Mouse (Mus musculus) ES-Bruce4 (cell line): Measurements from ENCODE around the gene Ubxn11. TPM values are rescaled to one million over a fixed set of nuclear protein-coding genes. Genes with fewer than 3 reads are reported as not detected.

Experiments used
- H3K27ac ChIP-seq: 2 replicates; pipeline ENCODE4 v1.5.1; 2012; ENCODE audit warnings: low read length, inconsistent platforms; ENCODE audit not compliant: insufficient read depth
- H3K27me3 ChIP-seq: 2 replicates; pipeline ENCODE4 v1.6.1; 2012; ENCODE audit warnings: mild to moderate bottlenecking, low read length, inconsistent platforms; ENCODE audit not compliant: control insufficient read depth, poor library complexity, insufficient read depth, severe bottlenecking
- H3K36me3 ChIP-seq: 2 replicates; pipeline ENCODE4 v1.6.1; 2012; ENCODE audit warnings: inconsistent platforms, mild to moderate bottlenecking, low read length, moderate library complexity; ENCODE audit not compliant: control insufficient read depth, poor library complexity, insufficient read depth, severe bottlenecking
- H3K4me1 ChIP-seq: one replicate; pipeline ENCODE4 v1.8.1; 2011; ENCODE audit warnings: low read length; ENCODE audit not compliant: control insufficient read depth, insufficient read depth
- H3K4me3 ChIP-seq: 2 replicates; pipeline ENCODE4 v1.5.1; 2011; ENCODE audit warnings: low read depth, mild to moderate bottlenecking, low read length
- H3K9ac ChIP-seq: 2 replicates; pipeline ENCODE4 v1.6.1; 2012; ENCODE audit warnings: low read depth, mild to moderate bottlenecking, inconsistent platforms; ENCODE audit not compliant: poor library complexity, severe bottlenecking
- H3K9me3 ChIP-seq: replicated peaks from 2 replicates; pipeline ENCODE4 v1.6.1; 2012; ENCODE audit warnings: mild to moderate bottlenecking, low read length, inconsistent platforms; ENCODE audit not compliant: control insufficient read depth, poor library complexity, insufficient read depth, severe bottlenecking
- CTCF ChIP-seq: IDR thresholded peaks from one replicate; pipeline ENCODE4 v1.8.1; 2011; ENCODE audit warnings: low read depth, low read length
- EP300 ChIP-seq: IDR thresholded peaks from 2 replicates; pipeline ENCODE4 v1.6.1; 2011; ENCODE audit warnings: low read depth, low read length; ENCODE audit not compliant: insufficient read depth
- POLR2A ChIP-seq: IDR thresholded peaks from one replicate; pipeline ENCODE4 v1.8.1; 2011; ENCODE audit warnings: low read length; ENCODE audit not compliant: insufficient read depth
- polyA plus RNA-seq: library from polyadenylated mRNA; stranded (reverse); fragments of >200 nt; gene quantifications from 2 replicates; pipeline ENCODE4 v1.2.4, GENCODE M21; 2011; ENCODE audit warnings: low read depth; ENCODE audit not compliant: missing spikeins, insufficient read depth, insufficient read length

Ubxn11 gene
- polyA plus RNA-seq, 1 experiment, result 11.6 TPM

- Histone ChIP-seq H3K4me3 (no peak overlapping the region), H3K27ac (no peak overlapping the region), H3K4me1 (no peaks in the 10 kb centered on the region), H3K27me3 (no peaks in the 10 kb centered on the region), H3K9ac (no peak overlapping the region), H3K36me3 (peaks cover 20% of the 10 kb centered on the region), H3K9me3 (no peaks in the 10 kb centered on the region)
- no peak for TF ChIP-seq CTCF
- no peak for TF ChIP-seq EP300
- no peak for TF ChIP-seq POLR2A
Measured at GRCm38 (mm10) chr4:134165024-134165423, 62.7 kb downstream of the Ubxn11 start.

- TF ChIP-seq CTCF (no peak), POLR2A (no peak), EP300 (no peak)
- H3K4me3 ChIP-seq, result no peak overlapping the region
- peaks cover 20% of the 10 kb centered on the region for H3K36me3 ChIP-seq
- no peaks in the 10 kb centered on the region for H3K9me3 ChIP-seq
- H3K27me3 ChIP-seq, result no peaks in the 10 kb centered on the region
- H3K4me1 ChIP-seq, result no peaks in the 10 kb centered on the region
- H3K9ac ChIP-seq, result no peak overlapping the region
- H3K27ac ChIP-seq, result no peak overlapping the region
Measured at GRCm38 (mm10) chr4:134165548-134166465, 63.4 kb downstream of the Ubxn11 start.

GRCm38 (mm10) chr4:134166906-134167305 lies 64.5 kb downstream of the Ubxn11 start:
- peaks cover 26% of the 10 kb centered on the region for H3K36me3 ChIP-seq
- TF ChIP-seq POLR2A (no peak), CTCF (no peak)

GRCm38 (mm10) chr4:134172391-134172790 lies 70.0 kb downstream of the Ubxn11 start:
- Histone ChIP-seq H3K9ac (no peak overlapping the region), H3K4me3 (no peak overlapping the region), H3K27ac (no peak overlapping the region), H3K27me3 (no peaks in the 10 kb centered on the region), H3K9me3 (no peaks in the 10 kb centered on the region), H3K36me3 (peaks cover 15% of the 10 kb centered on the region), H3K4me1 (no peaks in the 10 kb centered on the region)
- no peak for TF ChIP-seq POLR2A
- TF ChIP-seq EP300, result no peak
- TF ChIP-seq CTCF, result no peak

More at GRCm38 (mm10) chr4:134166906-134167305, 64.5 kb downstream of the Ubxn11 start:
- Histone ChIP-seq H3K4me3 (no peak overlapping the region), H3K27me3 (no peaks in the 10 kb centered on the region), H3K4me1 (no peaks in the 10 kb centered on the region), H3K9ac (no peak overlapping the region), H3K9me3 (no peaks in the 10 kb centered on the region), H3K27ac (no peak overlapping the region)

Other genes starting within 250 kb of the Ubxn11 start
- 73.2 and 86.4 TPM in 2 replicates for gene Rps6ka1, start 214.8 kb upstream of the Ubxn11 start, polyA plus RNA-seq
- 253 and 257 TPM in 2 replicates for gene Hmgn2, start 133.9 kb upstream of the Ubxn11 start, polyA plus RNA-seq
- 18.5 and 23.5 TPM in 2 replicates for gene Dhdds, start 101.7 kb upstream of the Ubxn11 start, polyA plus RNA-seq
- 201 and 217 TPM in 2 replicates for gene Lin28a, start 83.7 kb upstream of the Ubxn11 start, polyA plus RNA-seq
- gene Zfp683, start 48.7 kb upstream of the Ubxn11 start, polyA plus RNA-seq, result not detected in 2 replicates
- gene Crybg2, start 41.8 kb upstream of the Ubxn11 start, polyA plus RNA-seq, result 19.2 and 26.1 TPM in 2 replicates
- not detected in 2 replicates for gene Cd52, start 7.5 kb upstream of the Ubxn11 start, polyA plus RNA-seq
- gene Sh3bgrl3, start 26.2 kb downstream of the Ubxn11 start, polyA plus RNA-seq, result 105 and 106 TPM in 2 replicates
- 66.3 and 69.0 TPM in 2 replicates for gene Cep85, start 84.5 kb downstream of the Ubxn11 start, polyA plus RNA-seq
- not detected in 2 replicates for gene Gm7534, start 100.4 kb downstream of the Ubxn11 start, polyA plus RNA-seq
- gene Catsper4, start 124.8 kb downstream of the Ubxn11 start, polyA plus RNA-seq, result not detected in 2 replicates
- gene Cnksr1, start 135.8 kb downstream of the Ubxn11 start, polyA plus RNA-seq, result 10.4 and 10.8 TPM in 2 replicates
- gene E130218I03Rik, start 141.1 kb downstream of the Ubxn11 start, polyA plus RNA-seq, result not detected in 2 replicates
- 16.8 and 17.2 TPM in 2 replicates for gene Zfp593, start 143.0 kb downstream of the Ubxn11 start, polyA plus RNA-seq
- not detected in 2 replicates for gene Gm30191, start 144.4 kb downstream of the Ubxn11 start, polyA plus RNA-seq
- gene Grrp1, start 151.5 kb downstream of the Ubxn11 start, polyA plus RNA-seq, result 0.55 TPM in 1 of 2 replicates, not detected in the other
- 12.0 and 14.1 TPM in 2 replicates for gene Pdik1l, start 185.3 kb downstream of the Ubxn11 start, polyA plus RNA-seq
- 5.4 and 7.4 TPM in 2 replicates for gene Trim63, start 212.6 kb downstream of the Ubxn11 start, polyA plus RNA-seq
- gene Slc30a2, start 240.6 kb downstream of the Ubxn11 start, polyA plus RNA-seq, result 3.9 and 4.9 TPM in 2 replicates